Mouse (Mus musculus) liver, embryonic 13.5 days (tissue): ENCODE data around the gene Gng11. TPM values are rescaled to one million over a fixed set of nuclear protein-coding genes. Genes with fewer than 3 reads are reported as not detected.

Experiments used
- polyA plus RNA-seq: library from polyadenylated mRNA; unstranded; fragments of >200 nt; fragmentation: Nextera tagmentation; extraction: Ambion mirVana; gene quantifications from 2 replicates; pipeline ENCODE4 v1.2.1, GENCODE M21; 2015

The Gng11 gene
- polyA plus RNA-seq, 1 experiment from 2014 or later: 21.1 TPM

Other genes starting within 250 kb of the Gng11 start
- not detected in 2 replicates for gene Calcr, start 239.2 kb upstream of the Gng11 start, polyA plus RNA-seq
- 15.8 and 23.1 TPM in 2 replicates for gene Tfpi2, start 15.0 kb upstream of the Gng11 start, polyA plus RNA-seq
- gene Gngt1, start 10.1 kb upstream of the Gng11 start, polyA plus RNA-seq: not detected in 2 replicates
- 40.0 and 45.3 TPM in 2 replicates for gene Bet1, start 83.1 kb downstream of the Gng11 start, polyA plus RNA-seq